Mouse (Mus musculus): ENCODE measurements around the gene Sult6b1. TPM values are rescaled to one million over a fixed set of nuclear protein-coding genes. Genes with fewer than 3 reads are reported as not detected.

Sult6b1 gene
- polyA plus RNA-seq (2014; fragmentation: Illumina TruSeq; extraction: RNeasy Lipid Tissue Mini Kit (QIAGEN cat#74804); ENCODE audit: low read depth, low replicate concordance), result not detected

DNA sequence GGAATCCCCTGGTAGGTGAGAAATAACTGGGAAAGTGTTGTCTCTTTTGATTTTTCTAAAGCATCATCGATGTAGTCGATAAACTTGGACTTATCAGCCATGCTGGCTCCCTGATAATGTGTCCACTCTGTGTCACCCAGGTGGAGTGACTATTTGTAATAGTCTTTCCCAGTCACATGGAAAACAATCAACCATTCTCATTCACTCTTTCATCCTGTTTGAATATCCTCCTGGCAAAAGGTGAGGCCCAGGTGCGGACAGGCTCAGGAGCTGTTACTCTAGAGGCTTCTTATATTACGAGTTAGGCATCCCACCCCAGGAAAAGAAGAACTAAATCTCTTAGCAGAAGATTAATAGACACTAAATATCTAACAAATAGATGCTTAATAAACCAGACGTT lies at the start of gene Sult6b1:
Gene Sult6b1, minus strand, starts transcription at position 101 of the 400 bp plus-strand sequence.

DNA sequence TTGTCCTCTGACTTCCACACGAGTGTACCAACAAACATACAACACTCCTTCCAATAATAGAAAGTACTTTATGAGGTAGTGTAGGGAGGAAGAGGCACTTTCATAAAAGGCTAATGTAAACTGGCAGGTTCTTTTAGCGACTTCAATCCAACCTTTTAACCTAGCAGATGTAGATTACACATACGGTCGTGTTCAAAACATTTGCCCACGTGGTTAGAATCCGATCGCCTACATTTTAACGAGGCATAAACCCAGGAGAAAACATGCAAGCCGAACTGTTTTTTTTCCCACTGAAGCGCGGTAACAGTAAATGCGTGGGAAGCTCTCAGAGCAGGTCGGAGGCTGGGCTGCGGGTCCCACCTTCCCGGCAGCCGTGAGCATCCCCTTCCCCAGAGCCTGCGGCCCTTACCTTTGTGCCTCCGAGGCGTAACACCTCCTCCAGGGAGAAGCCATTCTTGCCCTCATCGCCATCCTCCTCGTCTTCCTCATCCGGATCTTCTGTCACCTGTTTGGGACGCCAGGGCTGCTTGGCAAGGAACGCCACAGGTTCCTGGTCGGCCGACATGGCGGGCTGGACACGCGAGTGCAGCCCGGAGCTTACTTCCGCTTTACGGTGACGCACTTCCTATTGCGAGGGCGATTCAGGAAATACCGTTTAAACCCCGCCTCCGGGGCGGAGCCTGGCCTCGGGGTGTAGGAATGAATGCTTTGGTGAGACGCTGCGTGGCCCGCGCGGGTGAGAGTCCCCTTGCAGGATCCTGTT lies 29.9 kb upstream of the Sult6b1 start, which contains the start of the genes Cebpz and Ndufaf7:
Gene Cebpz, minus strand, starts transcription at position 601 of the 763 bp plus-strand sequence.
Gene Ndufaf7, plus strand, starts transcription at position 671 of the 763 bp plus-strand sequence.

DNA sequence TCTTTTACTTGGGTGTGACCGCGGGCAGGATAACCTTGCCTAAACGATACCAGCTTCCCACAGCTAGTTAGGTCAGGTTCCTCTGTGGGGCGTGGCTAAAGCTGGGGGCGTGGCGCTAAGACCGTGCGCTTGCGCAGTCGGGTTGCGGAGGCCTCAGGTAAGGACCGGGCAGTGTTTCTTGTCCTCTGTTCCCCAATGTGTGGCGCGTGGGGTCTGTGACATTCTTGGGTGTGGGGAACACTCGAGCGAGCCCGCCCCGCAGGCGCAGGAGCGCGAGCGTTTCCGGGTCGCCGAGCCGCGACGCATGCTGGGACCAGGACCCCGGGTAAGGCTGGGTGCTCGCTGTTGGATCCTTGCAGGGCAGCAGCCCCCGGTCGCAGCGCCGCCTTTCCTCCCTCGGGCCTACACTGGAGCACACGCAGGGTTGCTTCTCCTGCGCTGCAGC lies 9.6 kb upstream of the Sult6b1 start, which contains the start of gene Cebpzos:
Gene Cebpzos, plus strand, starts transcription at position 132 of the 445 bp plus-strand sequence.

DNA sequence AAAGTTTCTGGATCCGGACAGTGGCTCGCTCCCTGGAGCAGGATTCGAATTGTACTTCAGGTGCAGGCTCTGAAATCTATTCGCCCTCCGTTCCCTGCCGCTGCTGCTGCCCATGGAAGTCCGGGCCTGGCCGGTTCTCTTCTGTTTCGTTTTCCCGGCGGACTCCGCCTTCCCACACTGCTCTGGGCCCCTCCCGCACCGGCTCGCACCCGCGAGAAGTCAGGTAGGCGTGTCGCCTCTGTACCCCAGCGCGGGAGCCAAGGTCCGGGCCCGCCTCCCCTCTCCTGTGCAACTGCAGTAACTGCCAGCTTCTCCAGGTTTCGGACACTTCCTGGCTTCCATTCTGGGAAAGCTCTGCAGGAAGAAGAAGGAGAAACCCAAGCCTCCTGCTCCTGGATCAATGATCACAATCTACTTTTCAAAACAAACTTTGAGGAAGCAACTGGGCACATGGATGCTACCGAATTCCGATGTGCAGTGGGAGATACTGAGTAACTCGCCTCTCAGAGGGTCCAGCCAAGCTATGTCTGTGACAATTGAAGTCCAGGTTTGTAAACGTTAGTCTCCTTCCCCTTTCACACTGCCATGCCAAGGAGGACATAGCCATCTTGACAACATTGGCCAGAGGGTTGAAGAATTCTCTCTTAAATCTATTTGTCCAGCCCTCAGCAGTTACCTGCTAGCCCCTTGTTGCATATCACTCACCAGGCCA lies 24.2 kb downstream of the Sult6b1 start, which contains the start of gene Eif2ak2:
Gene Eif2ak2, minus strand, starts transcription at position 173 of the 712 bp plus-strand sequence.

DNA sequence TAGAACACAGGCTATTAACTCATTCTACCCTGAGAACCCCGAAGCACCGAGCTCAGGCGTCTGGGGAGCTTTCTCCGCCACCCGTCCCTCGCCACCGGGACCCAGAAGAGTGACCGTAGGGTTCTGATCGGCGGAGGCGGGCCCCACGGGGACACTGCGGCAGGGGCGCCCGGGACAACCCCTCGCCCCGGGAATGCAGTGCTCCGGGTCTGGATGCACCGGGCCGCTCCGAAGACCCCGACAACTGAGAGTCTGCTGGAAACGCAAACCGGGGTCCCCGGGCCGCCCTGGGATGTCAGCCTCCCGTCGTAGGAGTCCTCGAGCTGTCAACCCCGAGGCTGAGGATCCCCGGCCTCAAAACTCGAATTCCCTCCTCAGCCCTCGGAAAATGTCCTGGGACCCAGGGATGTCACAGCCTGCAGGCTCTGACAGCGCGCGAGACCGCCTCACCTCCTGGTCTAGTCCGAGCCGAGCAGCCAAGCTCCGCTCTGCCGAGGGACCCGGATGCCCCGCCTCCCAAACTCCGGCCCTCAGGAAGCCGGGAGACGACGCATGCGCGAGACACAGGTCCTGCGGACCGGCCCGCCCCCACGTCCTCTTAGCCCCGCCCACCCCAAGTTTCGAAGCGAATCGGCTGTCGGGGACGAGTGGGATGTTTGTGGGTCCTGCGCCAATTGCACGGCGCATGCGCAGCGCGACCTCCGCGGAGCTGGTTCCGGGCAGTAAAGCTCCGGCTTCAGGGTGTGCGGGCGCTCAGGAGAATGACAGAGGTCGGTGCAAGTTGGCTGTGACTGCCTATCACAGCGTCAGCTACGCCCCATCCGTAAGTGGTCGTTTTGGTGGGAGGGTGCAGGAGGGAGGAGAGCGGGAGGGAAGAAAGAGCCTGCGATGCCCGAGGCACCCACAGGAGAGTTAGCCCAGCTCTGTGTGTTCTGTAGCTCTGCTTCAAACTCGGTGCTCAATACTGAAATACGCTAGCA lies 71.6 kb downstream of the Sult6b1 start, which contains the start of the genes Heatr5b and Gpatch11:
Gene Heatr5b, minus strand, starts transcription at position 509 of the 980 bp plus-strand sequence.
Gene Gpatch11, plus strand, starts transcription at position 712 of the 980 bp plus-strand sequence.

Other genes with a start within 250 kb of the Sult6b1 start
- gene Strn, start 169.8 kb downstream of the Sult6b1 start, polyA plus RNA-seq (2014; fragmentation: Illumina TruSeq; extraction: RNeasy Lipid Tissue Mini Kit (QIAGEN cat#74804); ENCODE audit: low read depth, low replicate concordance), result 40.4 TPM
- gene Heatr5b, start 71.6 kb downstream of the Sult6b1 start, polyA plus RNA-seq (2014; fragmentation: Illumina TruSeq; extraction: RNeasy Lipid Tissue Mini Kit (QIAGEN cat#74804); ENCODE audit: low read depth, low replicate concordance), result 18.0 TPM
- 21.8 TPM for gene Gpatch11, start 71.4 kb downstream of the Sult6b1 start, polyA plus RNA-seq (2014; fragmentation: Illumina TruSeq; extraction: RNeasy Lipid Tissue Mini Kit (QIAGEN cat#74804); ENCODE audit: low read depth, low replicate concordance)
- gene Eif2ak2, start 24.4 kb downstream of the Sult6b1 start, polyA plus RNA-seq (2014; fragmentation: Illumina TruSeq; extraction: RNeasy Lipid Tissue Mini Kit (QIAGEN cat#74804); ENCODE audit: low read depth, low replicate concordance), result 101 TPM
- gene Cebpzos, start 9.5 kb upstream of the Sult6b1 start, polyA plus RNA-seq (2014; fragmentation: Illumina TruSeq; extraction: RNeasy Lipid Tissue Mini Kit (QIAGEN cat#74804); ENCODE audit: low read depth, low replicate concordance), result 83.9 TPM
- gene Cebpz, start 30.1 kb upstream of the Sult6b1 start, polyA plus RNA-seq (2014; fragmentation: Illumina TruSeq; extraction: RNeasy Lipid Tissue Mini Kit (QIAGEN cat#74804); ENCODE audit: low read depth, low replicate concordance), result 103 TPM
- 47.3 TPM for gene Ndufaf7, start 30.1 kb upstream of the Sult6b1 start, polyA plus RNA-seq (2014; fragmentation: Illumina TruSeq; extraction: RNeasy Lipid Tissue Mini Kit (QIAGEN cat#74804); ENCODE audit: low read depth, low replicate concordance)
- gene Prkd3, start 113.8 kb upstream of the Sult6b1 start, polyA plus RNA-seq (2014; fragmentation: Illumina TruSeq; extraction: RNeasy Lipid Tissue Mini Kit (QIAGEN cat#74804); ENCODE audit: low read depth, low replicate concordance), result 54.6 TPM
- 10.8 TPM for gene Qpct, start 144.9 kb upstream of the Sult6b1 start, polyA plus RNA-seq (2014; fragmentation: Illumina TruSeq; extraction: RNeasy Lipid Tissue Mini Kit (QIAGEN cat#74804); ENCODE audit: low read depth, low replicate concordance)

Measured in adrenal gland, adult 10 weeks (tissue).